In genomic region chr10:60381142-60381925, GRCm38 (mm10) we compare ENCODE assay signal across 17 mouse cellular contexts. TPM values are rescaled to one million over a fixed set of nuclear protein-coding genes. Genes with fewer than 3 reads are reported as not detected.
A peak's percentile ranks its signal among the peaks of the same experiment; 100 is the strongest.
DNase-seq lines count a peak whose midpoint lies in the region; ATAC-seq and TF ChIP-seq lines count a peak whose summit lies in the region.
"Had no signal": no experiment of that assay in that cellular context is flagged by ENCODE, and none has a peak within 500 bp of the region (broad histone marks: within the 10 kb centered on the region; RNA-seq: fewer than 3 reads in every experiment).

No protein-coding gene starts in this region.

- peak overlapping the region; percentile 25 for H3K27ac ChIP-seq in kidney, embryonic 15.5 days
- no peak overlapping the region for H3K27ac ChIP-seq in kidney, adult 2 months (ENCODE audit: insufficient read depth, low read depth, low read length)
- 0 out of 2 replicates have a peak overlapping the region, but pooled peaks have one; percentile 33 for H3K27ac ChIP-seq in limb, embryonic 10.5 days
- H3K27ac ChIP-seq in intestine, postnatal 0 days (ENCODE audit: low read depth, low read length): no peak overlapping the region
- H3K27ac ChIP-seq: hindbrain, embryonic 13.5 days had no signal

- DNase-seq in kidney, adult 2 months: no peak
- DNase-seq in limb, embryonic 10.5 days (ENCODE audit: low spot score): no peak
- DNase-seq in thymus, adult 18-20 months: peak; percentile 71 to 85
- no peak for DNase-seq in cerebellum, postnatal 4 days (ENCODE audit: low spot score in 2 of 2)
- DNase-seq in left cerebral cortex, postnatal 10 days (ENCODE audit: extremely low spot score in 1 of 2, low spot score in 2 of 2): no peak
- DNase-seq: adrenal gland, postnatal 36 days; cerebellum, adult 11-12 months; forebrain, postnatal 0 days; kidney, postnatal 25 days; midbrain, embryonic 14.5 days had no signal

- TF ChIP-seq POLR2A in kidney, adult 2 months (IDR thresholded peaks at IDR 0.05; ENCODE audit: low read depth, low read length): no peak

- H3K36me3 ChIP-seq in kidney, embryonic 15.5 days: no peaks in the 10 kb centered on the region
- H3K36me3 ChIP-seq in kidney, adult 2 months (ENCODE audit: control insufficient read depth, insufficient read depth, low read length): no peaks in the 10 kb centered on the region
- no peaks in the 10 kb centered on the region for H3K36me3 ChIP-seq in limb, embryonic 10.5 days
- H3K36me3 ChIP-seq in intestine, postnatal 0 days (ENCODE audit: control insufficient read depth, insufficient read depth): no peaks in the 10 kb centered on the region
- H3K36me3 ChIP-seq: heart, embryonic 10.5 days; hindbrain, embryonic 13.5 days had no signal

- intact Hi-C loops in left cerebral cortex, postnatal 10 days (cut with DNase I): no loop called here

- WGBS in kidney, embryonic 15.5 days: 66% methylated on average over 10 of the region's 10 CpGs
- 69% methylated on average over 10 of the region's 10 CpGs for WGBS in kidney, adult 2 months
- 75% methylated on average over 10 of the region's 10 CpGs for WGBS in limb, embryonic 10.5 days
- WGBS in intestine, postnatal 0 days: 81% methylated on average over 10 of the region's 10 CpGs

- H3K4me2 ChIP-seq in kidney, embryonic 15.5 days: no peak overlapping the region
- no peak overlapping the region for H3K4me2 ChIP-seq in intestine, postnatal 0 days (replicated peaks; ENCODE audit: low read depth)
- H3K4me2 ChIP-seq: hindbrain, embryonic 13.5 days had no signal

- H3K9me3 ChIP-seq in kidney, embryonic 15.5 days (replicated peaks): no peaks in the 10 kb centered on the region
- H3K9me3 ChIP-seq in limb, embryonic 10.5 days (replicated peaks): no peaks in the 10 kb centered on the region
- H3K9me3 ChIP-seq in intestine, postnatal 0 days (ENCODE audit: control insufficient read depth): no peaks in the 10 kb centered on the region
- H3K9me3 ChIP-seq: heart, embryonic 10.5 days; hindbrain, embryonic 13.5 days had no signal

- TF ChIP-seq CTCF in kidney, adult 2 months (conservative IDR thresholded peaks at IDR 0.05; ENCODE audit: insufficient read depth, insufficient read length, low read depth, low read length): no peak
- TF ChIP-seq CTCF in intestine, postnatal 0 days (IDR thresholded peaks at IDR 0.05; ENCODE audit: low read depth): no peak

- H3K9ac ChIP-seq in kidney, embryonic 15.5 days: no peak overlapping the region
- H3K9ac ChIP-seq in intestine, postnatal 0 days (ENCODE audit: low read depth, low read length): no peak overlapping the region
- H3K9ac ChIP-seq: forebrain, postnatal 0 days; hindbrain, embryonic 13.5 days had no signal

- no peak for ATAC-seq in kidney, embryonic 15.5 days (replicated peaks; ENCODE audit: low FRiP score)
- ATAC-seq in CD4-positive, CD25-positive, alpha-beta regulatory T cell, adult 4 months: peak; percentile 78
- no peak for ATAC-seq in intestine, postnatal 0 days
- ATAC-seq: forebrain, postnatal 0 days had no signal

- H3K27me3 ChIP-seq in kidney, embryonic 15.5 days: no peaks in the 10 kb centered on the region
- H3K27me3 ChIP-seq in kidney, adult 2 months (replicated peaks; ENCODE audit: control insufficient read depth, insufficient read depth, low read length): no peaks in the 10 kb centered on the region
- no peaks in the 10 kb centered on the region for H3K27me3 ChIP-seq in limb, embryonic 10.5 days (ENCODE audit: low read depth, poor library complexity, severe bottlenecking)
- no peaks in the 10 kb centered on the region for H3K27me3 ChIP-seq in intestine, postnatal 0 days (replicated peaks; ENCODE audit: control insufficient read depth, insufficient read depth, low read length)
- H3K27me3 ChIP-seq: hindbrain, embryonic 13.5 days had no signal

- H3K4me1 ChIP-seq in kidney, embryonic 15.5 days: peaks cover 10% of the 10 kb centered on the region; the same call in 1 of the 2 replicates
- H3K4me1 ChIP-seq in kidney, adult 2 months (ENCODE audit: control insufficient read depth, insufficient read depth, low read length): no peaks in the 10 kb centered on the region
- H3K4me1 ChIP-seq in limb, embryonic 10.5 days: peaks cover 18% of the 10 kb centered on the region
- H3K4me1 ChIP-seq in intestine, postnatal 0 days (replicated peaks; ENCODE audit: control insufficient read depth, insufficient read depth, low read length): no peaks in the 10 kb centered on the region
- H3K4me1 ChIP-seq: hindbrain, embryonic 13.5 days had no signal

- no peak overlapping the region for H3K4me3 ChIP-seq in kidney, embryonic 15.5 days (replicated peaks)
- no peak overlapping the region for H3K4me3 ChIP-seq in kidney, adult 2 months (ENCODE audit: insufficient read depth, low read depth, low read length)
- H3K4me3 ChIP-seq in limb, embryonic 10.5 days: no peak overlapping the region
- H3K4me3 ChIP-seq in intestine, postnatal 0 days (ENCODE audit: low read depth, low read length): no peak overlapping the region
- H3K4me3 ChIP-seq: heart, embryonic 10.5 days; hindbrain, embryonic 13.5 days had no signal

RNA-seq across cellular contexts. Expression of gene Gm17455, which starts 18.2 kb away (rescaled TPM):
- 0.62 and 0.88 TPM in 2 replicates for polyA plus RNA-seq in kidney, embryonic 15.5 days (2015; fragmentation: Nextera tagmentation; extraction: Ambion mirVana)
- polyA plus RNA-seq in kidney, adult 2 months (2012; rRNA removed): not detected in 2 replicates
- polyA plus RNA-seq in CD4-positive, CD25-positive, alpha-beta regulatory T cell, adult 4 months (2017; shearing (Covaris generic)): 1 to 10 TPM; 1.5 to 3.7 TPM
- polyA plus RNA-seq in limb, embryonic 10.5 days (2016; fragmentation: Nextera tagmentation; extraction: Ambion mirVana): 0.53 and 0.65 TPM in 2 replicates
- total RNA-seq in left cerebral cortex, postnatal 10 days (2021): 1 to 10 TPM; 1.4 to 2.1 TPM
- polyA plus RNA-seq in intestine, postnatal 0 days (2015; fragmentation: Nextera tagmentation; extraction: Ambion mirVana): 0.65 and 1.1 TPM in 2 replicates
- total RNA-seq: adrenal gland, postnatal 36 days had no signal
- polyA plus RNA-seq: C2C12; liver, embryonic 16.5 days had no signal

RNA-seq across cellular contexts. Expression of gene Vsir, which starts 34.7 kb away (rescaled TPM):
- 3.9 and 4.2 TPM in 2 replicates for polyA plus RNA-seq in kidney, embryonic 15.5 days (2015; fragmentation: Nextera tagmentation; extraction: Ambion mirVana)
- polyA plus RNA-seq in kidney, adult 2 months (2012; rRNA removed): 15.7 and 20.8 TPM in 2 replicates
- polyA plus RNA-seq in CD4-positive, CD25-positive, alpha-beta regulatory T cell, adult 4 months (2017; shearing (Covaris generic)): 100 to 1,000 TPM; 171 to 206 TPM
- 1.1 and 2.0 TPM in 2 replicates for polyA plus RNA-seq in limb, embryonic 10.5 days (2016; fragmentation: Nextera tagmentation; extraction: Ambion mirVana)
- 10 to 100 TPM; 18.8 to 20.7 TPM for total RNA-seq in left cerebral cortex, postnatal 10 days (2021)
- 9.7 and 11.5 TPM in 2 replicates for polyA plus RNA-seq in intestine, postnatal 0 days (2015; fragmentation: Nextera tagmentation; extraction: Ambion mirVana)

Comparison
In these comparisons a context has a peak if more than half of its experiments do, and no peak if none do; other contexts are left out.
1. H3K27ac ChIP-seq: peak in kidney, embryonic 15.5 days (single experiment) and limb, embryonic 10.5 days (single experiment); none in kidney, adult 2 months (single experiment) and intestine, postnatal 0 days (single experiment).
2. DNase-seq: peak in thymus, adult 18-20 months (2 of 2); none in kidney, adult 2 months (single experiment), limb, embryonic 10.5 days (single experiment), cerebellum, postnatal 4 days (0 of 2) and left cerebral cortex, postnatal 10 days (0 of 2).